Mouse (Mus musculus) heart, postnatal 25 days (tissue): ENCODE measurements at regions not wholly inside any gene's neighbourhood (a gene's known extent, or its start where the extent isn't known, plus 50 kb on each side); places are given as distances from the start of the nearest gene placed in this dataset.

Experiments
- DNase-seq: peaks from one replicate; pipeline ENCODE4 v3.0.0; 2022; ENCODE audit warnings: low spot score
- intact Hi-C: fragments of 180-260 bp; cut with DNase I; formaldehyde crosslinking; loops from one replicate; pipeline ENCODE4 v1.15.1; 2025

DNA sequence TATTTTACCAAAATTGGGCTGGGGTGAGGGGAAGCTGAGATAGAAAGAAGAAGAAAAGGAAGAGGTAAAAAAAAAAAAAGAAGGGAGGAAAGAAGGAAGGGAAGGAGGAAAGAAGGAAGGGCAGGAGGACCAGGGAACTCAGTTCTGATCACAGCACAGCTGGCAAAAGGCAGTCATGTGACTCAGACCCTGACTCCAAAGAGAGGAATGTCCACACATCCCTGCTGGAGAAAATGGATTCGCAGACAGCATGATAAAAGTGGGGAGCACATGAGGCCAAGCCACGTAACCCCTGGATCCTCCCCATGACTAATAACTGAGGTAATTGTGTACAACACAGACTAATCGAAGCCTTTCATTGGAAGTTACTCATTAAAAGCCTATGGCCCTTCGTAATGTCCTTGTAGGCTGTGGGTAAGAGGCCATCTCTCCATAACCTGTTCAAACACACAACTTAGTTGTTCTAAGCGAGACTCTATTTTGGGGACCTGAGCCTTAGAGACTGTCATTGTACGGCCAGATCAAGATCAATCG, 162.2 kb downstream of the Zfp36l1 start:
- intact Hi-C loops = no loop called here

GRCm38 (mm10) chr12:79949101-79949824, 163.6 kb downstream of the Zfp36l1 start:
- intact Hi-C loops = no loop called here
- peak; percentile 81 for DNase-seq

More for the DNA sequence above, 162.2 kb downstream of the Zfp36l1 start:
- no peak for DNase-seq

- DNase-seq = no peak
Observed at GRCm38 (mm10) chr12:79947574-79947973, 165.2 kb downstream of the Zfp36l1 start.

GRCm38 (mm10) chr12:79946777-79947176, 166.0 kb downstream of the Zfp36l1 start:
- intact Hi-C loops = loop anchor here (2.0 kb wide), 1 partner anchor 16 kb away; no protein-coding TSS in a partner anchor
- DNase-seq = no peak

More at GRCm38 (mm10) chr12:79947574-79947973, 165.2 kb downstream of the Zfp36l1 start:
- intact Hi-C loops = loop anchor here (2.0 kb wide), 1 partner anchor 17 kb away; no protein-coding TSS in a partner anchor

GRCm38 (mm10) chr12:79945899-79946298, 166.9 kb downstream of the Zfp36l1 start:
- no peak for DNase-seq
- intact Hi-C loops = loop anchor here (2.0 kb wide), 1 partner anchor 15 kb away; no protein-coding TSS in a partner anchor

GRCm38 (mm10) chr12:79944714-79945493, 167.9 kb downstream of the Zfp36l1 start:
- peak; percentile 53 for DNase-seq
- intact Hi-C loops = no loop called here

DNA sequence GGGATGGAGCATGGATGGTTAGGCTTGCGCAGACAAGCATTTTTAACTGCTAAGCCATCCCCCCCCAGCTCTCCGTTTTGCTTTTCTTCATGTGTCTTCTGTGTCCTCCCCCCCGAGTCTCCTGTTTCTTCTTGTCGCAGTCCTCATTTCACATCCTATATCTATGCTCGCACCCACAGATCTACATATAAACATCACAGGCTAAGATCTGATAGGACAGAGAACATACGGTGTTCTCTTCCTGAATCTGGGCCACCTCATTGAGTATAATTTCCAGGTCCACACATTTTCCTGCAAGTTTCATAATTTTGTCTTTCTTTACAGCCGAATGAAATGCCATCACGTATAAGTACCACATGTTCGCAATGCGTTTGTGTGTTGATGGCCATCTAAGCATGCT, 168.7 kb downstream of the Zfp36l1 start:
- intact Hi-C loops = no loop called here
- DNase-seq = no peak

- no peak for DNase-seq
- intact Hi-C loops = no loop called here
Observed at GRCm38 (mm10) chr12:79942563-79943131, 170.2 kb downstream of the Zfp36l1 start.

- no peak for DNase-seq
- intact Hi-C loops = no loop called here
Observed at GRCm38 (mm10) chr12:79941828-79942227, 171.0 kb downstream of the Zfp36l1 start.

DNA sequence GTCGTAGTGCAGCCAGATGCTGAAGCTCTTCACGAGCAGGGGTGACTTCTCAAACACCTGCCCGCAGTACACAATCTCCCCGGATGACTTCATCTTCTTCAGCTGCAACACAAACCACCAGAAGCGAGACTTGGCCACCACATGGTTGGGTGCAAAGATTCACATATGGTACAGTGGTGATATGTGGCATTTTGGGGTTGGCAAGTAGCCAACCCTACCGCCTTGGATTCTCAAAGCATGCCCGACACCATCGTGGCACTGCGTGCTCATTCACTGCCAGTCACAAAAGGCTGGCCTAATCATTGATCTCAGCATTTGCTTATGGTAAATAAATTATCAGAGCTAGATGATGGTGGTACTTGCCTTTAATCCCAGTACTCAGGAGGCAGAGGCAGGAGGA, 173.4 kb downstream of the Zfp36l1 start:
- DNase-seq = no peak
- intact Hi-C loops = no loop called here

GRCm38 (mm10) chr12:79937876-79938275, 174.9 kb downstream of the Zfp36l1 start:
- intact Hi-C loops = loop anchor here (2.0 kb wide), 1 partner anchor 35 kb away; no protein-coding TSS in a partner anchor
- DNase-seq = no peak

DNA sequence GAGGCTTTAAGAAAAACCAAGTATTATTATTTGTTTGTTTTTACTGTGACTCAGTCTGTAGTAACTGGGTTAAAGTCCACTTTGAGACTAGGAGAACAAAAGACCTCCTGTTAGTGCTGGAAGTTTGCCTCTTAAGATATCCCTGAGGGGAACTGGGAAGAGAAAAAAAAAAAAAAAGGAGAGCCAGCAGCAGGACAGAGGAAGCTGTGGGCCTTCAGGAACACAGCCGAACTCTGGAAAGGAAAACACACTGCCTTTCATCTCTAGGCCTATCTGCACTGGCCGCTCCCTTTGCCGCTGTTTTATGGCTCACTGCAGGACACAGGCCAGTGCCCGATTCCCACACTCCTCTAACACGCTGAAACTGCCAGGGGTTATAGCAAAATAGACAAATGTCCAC, 176.1 kb downstream of the Zfp36l1 start:
- DNase-seq = peak; percentile 52
- intact Hi-C loops = loop anchor here (2.0 kb wide), 1 partner anchor 34 kb away; no protein-coding TSS in a partner anchor

- no peak for DNase-seq
- intact Hi-C loops = no loop called here
Observed at GRCm38 (mm10) chr12:79934091-79934490, 178.7 kb downstream of the Zfp36l1 start.

GRCm38 (mm10) chr12:79932905-79933304, 179.9 kb downstream of the Zfp36l1 start:
- intact Hi-C loops = no loop called here
- DNase-seq = no peak

DNA sequence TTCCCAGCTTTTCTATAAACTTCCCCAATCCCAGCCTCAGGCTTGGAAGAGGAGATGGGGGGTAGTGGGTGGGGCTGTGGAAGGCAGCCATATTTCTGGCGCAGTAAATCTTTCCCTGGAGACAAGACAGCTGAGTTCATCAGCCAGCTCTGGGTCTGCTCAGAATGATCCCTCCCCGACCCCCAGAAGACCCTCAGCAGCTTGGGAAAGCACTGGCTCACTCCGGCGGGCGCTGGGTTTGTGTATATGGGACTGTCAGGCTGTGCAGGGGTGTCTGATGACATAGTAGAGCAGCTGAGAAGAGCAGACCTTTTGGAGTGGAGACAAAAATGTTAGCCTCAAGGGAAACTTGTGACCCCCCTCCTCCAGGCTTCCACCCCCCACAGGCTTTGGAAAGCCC, 181.4 kb downstream of the Zfp36l1 start:
- intact Hi-C loops = loop anchor here (2.0 kb wide), 1 partner anchor 15 kb away; no protein-coding TSS in a partner anchor

DNA sequence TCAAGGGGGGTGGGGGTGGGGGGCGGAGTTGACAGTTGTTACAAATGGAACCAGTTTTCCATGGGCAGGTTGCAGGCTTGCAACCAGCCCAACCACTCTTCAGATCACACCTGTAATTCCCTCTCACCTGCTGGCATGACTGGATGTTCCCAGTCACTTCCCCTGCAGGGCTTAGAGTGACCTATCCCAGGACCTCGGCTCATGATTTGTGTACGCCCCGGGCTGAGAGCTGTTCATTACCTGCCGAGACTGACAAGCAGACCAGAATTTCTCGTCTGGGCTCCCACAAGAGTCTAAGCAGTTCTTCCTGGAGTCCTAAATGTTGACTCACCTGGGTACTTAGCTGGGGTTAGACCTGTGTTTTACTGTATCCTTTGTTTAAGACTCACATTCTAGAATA, 183.0 kb downstream of the Zfp36l1 start:
- intact Hi-C loops = loop anchor here (2.0 to 5.0 kb wide), 5 partner anchors 17 to 202 kb away; partner anchors contain the start of gene Zfp36l1
- no peak for DNase-seq

More for the DNA sequence above, 181.4 kb downstream of the Zfp36l1 start:
- DNase-seq = no peak

DNA sequence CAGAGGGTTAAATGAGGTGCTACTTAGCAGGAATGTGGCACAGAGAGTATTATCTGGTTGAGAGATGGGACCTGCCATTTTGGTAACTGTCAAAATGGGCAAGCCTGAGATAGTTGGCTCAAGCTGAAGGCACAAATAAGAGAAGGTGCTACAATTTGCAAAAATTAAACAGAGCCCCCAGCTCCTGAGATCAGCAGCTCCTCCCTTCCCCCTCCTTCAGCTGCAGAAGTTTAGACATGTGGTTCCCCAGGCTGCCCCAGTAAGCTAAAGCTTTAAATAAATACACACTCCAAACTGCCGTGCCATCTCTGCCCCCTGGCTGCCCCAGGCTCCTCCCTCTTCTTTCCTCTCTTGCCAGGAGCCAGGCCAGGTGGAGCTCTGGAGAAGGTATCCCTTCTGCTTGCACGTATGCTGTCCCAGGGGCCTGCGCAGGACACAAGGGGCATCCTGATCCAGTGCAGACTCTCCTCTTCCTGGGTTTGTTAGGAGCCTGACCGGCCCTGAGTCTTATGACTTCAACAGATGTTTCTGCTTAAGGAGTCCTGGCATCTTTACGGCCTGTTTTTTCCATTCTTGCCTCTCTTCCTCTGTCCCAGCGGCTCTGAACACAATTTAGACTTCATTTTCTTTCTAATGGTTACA, 184.0 kb downstream of the Zfp36l1 start:
- intact Hi-C loops = loop anchor here (5.0 kb wide), 4 partner anchors 92 to 203 kb away; partner anchors contain the start of gene Zfp36l1
- peak; percentile 73 for DNase-seq

GRCm38 (mm10) chr12:79928298-79928697, 184.5 kb downstream of the Zfp36l1 start:
- no peak for DNase-seq
- intact Hi-C loops = loop anchor here (5.0 kb wide), 4 partner anchors 91 to 204 kb away; partner anchors contain the start of gene Zfp36l1
